Mouse (Mus musculus): ENCODE measurements around the gene Foxg1. TPM values are rescaled to one million over a fixed set of nuclear protein-coding genes. Genes with fewer than 3 reads are reported as not detected.

Gene Foxg1
- polyA plus RNA-seq, 1 experiment, result 3.7 TPM

DNA sequence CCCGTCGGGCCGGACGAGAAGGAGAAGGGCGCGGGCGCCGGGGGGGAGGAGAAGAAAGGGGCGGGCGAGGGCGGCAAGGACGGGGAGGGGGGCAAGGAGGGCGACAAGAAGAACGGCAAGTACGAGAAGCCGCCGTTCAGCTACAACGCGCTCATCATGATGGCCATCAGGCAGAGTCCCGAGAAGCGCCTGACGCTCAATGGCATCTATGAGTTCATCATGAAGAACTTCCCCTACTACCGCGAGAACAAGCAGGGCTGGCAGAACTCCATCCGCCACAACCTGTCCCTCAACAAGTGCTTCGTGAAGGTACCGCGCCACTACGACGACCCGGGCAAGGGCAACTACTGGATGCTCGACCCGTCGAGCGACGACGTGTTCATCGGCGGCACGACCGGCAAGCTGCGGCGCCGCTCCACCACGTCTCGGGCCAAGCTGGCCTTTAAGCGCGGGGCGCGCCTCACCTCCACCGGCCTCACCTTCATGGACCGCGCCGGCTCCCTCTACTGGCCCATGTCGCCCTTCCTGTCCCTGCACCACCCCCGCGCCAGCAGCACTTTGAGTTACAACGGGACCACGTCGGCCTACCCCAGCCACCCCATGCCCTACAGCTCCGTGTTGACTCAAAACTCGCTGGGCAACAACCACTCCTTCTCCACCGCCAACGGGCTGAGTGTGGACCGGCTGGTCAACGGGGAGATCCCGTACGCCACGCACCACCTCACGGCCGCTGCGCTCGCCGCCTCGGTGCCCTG is 2.6 kb downstream of the Foxg1 start, which contains the start of gene Gm43517:
Gene Gm43517 (plus strand): TSS at position 299 of the 755 bp plus-strand sequence.
- Histone ChIP-seq H3K4me1 (ENCODE audit: control insufficient read depth, insufficient read depth, low read length) (no peaks in the 10 kb centered on the region), H3K27ac (ENCODE audit: insufficient read depth, low read length) (peak within 1 kb of the TSS; percentile 61), H3K4me3 (ENCODE audit: insufficient read depth, low read length) (peak within 1 kb of the TSS; percentile 33)
- no peak for TF ChIP-seq POLR2A (IDR thresholded peaks at IDR 0.05; ENCODE audit: low read depth, low read length)

DNA sequence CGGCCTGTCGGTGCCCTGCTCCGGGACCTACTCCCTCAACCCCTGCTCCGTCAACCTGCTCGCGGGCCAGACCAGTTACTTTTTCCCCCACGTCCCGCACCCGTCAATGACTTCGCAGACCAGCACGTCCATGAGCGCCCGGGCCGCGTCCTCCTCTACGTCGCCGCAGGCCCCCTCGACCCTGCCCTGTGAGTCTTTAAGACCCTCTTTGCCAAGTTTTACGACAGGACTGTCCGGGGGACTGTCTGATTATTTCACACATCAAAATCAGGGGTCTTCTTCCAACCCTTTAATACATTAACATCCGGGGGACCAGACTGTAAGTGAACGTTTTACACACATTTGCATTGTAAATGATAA is 3.2 kb downstream of the Foxg1 start:
- TF ChIP-seq POLR2A (IDR thresholded peaks at IDR 0.05; ENCODE audit: low read depth, low read length), result no peak
- TF ChIP-seq CTCF (IDR thresholded peaks at IDR 0.05; ENCODE audit: borderline replicate concordance, insufficient read depth, low read length), result no peak
- Histone ChIP-seq H3K4me3 (ENCODE audit: insufficient read depth, low read length) (peak overlapping the region; percentile 29), H3K4me1 (ENCODE audit: control insufficient read depth, insufficient read depth, low read length) (no peaks in the 10 kb centered on the region), H3K27ac (ENCODE audit: insufficient read depth, low read length) (peak overlapping the region; percentile 12; the same call in 1 of the 2 replicates)

DNA sequence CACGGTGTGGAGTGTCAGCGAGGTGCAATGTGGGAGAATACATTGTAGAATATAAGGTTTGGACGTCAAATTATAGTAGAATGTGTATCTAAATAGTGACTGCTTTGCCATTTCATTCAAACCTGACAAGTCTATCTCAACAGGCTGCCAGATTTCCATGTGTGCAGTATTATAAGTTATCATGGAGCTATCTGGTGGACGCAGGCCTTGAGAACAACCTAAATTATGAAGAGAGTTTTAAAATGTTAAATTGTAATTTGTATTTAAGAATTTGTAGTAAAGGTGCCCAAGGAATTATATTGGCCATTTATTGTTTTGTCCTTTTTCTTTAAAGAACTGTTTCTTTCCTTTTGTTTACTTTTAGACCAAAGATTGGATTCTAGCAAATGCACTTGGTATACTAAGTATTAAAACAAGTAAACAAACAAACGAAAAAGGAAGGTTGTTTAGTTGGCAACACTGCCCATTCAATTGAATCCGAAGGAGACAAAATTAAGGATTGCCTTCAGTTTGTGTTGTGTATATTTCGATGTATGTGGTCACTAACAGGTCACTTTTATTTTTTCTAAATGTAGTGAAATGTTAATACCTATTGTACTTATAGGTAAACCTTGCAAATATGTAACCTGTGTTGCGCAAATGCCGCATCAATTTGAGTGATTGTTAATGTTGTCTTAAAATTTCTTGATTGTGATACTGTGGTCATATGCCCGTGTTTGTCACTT is 3.8 kb downstream of the Foxg1 start:
- TF ChIP-seq CTCF (IDR thresholded peaks at IDR 0.05; ENCODE audit: borderline replicate concordance, insufficient read depth, low read length) (no peak), POLR2A (IDR thresholded peaks at IDR 0.05; ENCODE audit: low read depth, low read length) (no peak)
- Histone ChIP-seq H3K4me1 (ENCODE audit: control insufficient read depth, insufficient read depth, low read length) (no peaks in the 10 kb centered on the region), H3K4me3 (ENCODE audit: insufficient read depth, low read length) (peak overlapping the region; percentile 29), H3K27ac (ENCODE audit: insufficient read depth, low read length) (no peak overlapping the region; the same call in 1 of the 2 replicates)

DNA sequence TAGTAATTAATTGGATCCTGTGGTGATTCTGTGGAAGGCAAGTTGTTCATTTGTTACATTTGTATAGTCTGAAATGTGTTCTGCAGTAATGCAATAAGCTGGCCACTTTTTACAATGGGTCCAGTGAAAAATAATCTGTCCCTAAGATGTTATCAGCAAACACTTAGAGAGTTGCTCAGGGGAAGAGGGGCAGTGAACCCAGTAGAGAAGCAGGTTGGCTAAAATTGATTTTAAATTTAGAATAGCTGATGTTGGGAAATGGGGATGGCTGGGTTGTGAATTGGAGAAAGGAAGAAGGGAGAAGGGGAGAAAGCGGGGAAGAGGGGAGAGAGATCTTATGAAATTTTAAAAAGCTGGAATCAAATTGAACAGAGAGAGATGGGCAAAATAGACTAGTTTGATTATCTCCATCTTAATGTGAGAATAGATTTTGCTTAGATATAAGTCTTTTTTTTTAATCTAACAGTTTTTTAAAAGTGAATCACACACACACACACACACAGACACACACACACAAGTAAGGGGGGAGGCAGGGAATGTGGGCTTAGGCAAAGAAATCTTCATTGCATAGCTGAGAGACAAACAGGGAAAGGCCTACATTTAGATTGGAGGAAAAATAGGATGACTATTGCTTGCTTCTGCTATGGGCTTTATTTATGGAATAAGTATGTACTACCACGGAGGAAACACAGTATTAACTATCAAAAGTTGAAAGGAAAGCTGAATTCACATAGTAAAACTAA is 5.6 kb downstream of the Foxg1 start:
- TF ChIP-seq POLR2A (IDR thresholded peaks at IDR 0.05; ENCODE audit: low read depth, low read length), result no peak
- TF ChIP-seq CTCF (IDR thresholded peaks at IDR 0.05; ENCODE audit: borderline replicate concordance, insufficient read depth, low read length), result no peak
- H3K4me1 ChIP-seq (ENCODE audit: control insufficient read depth, insufficient read depth, low read length), result no peaks in the 10 kb centered on the region

DNA sequence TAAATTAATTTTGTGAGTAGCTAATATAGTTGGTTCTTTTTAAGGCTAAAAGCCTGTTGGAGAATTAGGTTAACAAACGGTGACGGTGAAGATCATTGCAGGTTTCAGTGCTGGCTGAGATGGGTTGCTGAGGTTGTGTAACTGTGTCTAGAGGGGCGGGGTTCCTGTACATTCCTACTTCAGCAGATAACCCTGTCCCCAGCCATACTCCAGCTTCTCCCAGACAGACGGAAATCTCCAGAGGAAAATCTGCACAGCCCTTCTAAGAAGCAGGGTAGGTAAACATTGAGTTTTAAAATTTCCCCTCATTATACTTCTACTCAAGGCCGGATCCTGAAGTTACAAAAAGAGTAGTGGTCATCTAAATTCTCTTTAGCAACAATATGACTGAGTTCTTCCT is 7.2 kb downstream of the Foxg1 start:
- no peak for TF ChIP-seq POLR2A (IDR thresholded peaks at IDR 0.05; ENCODE audit: low read depth, low read length)
- H3K27ac ChIP-seq (ENCODE audit: insufficient read depth, low read length), result no peak overlapping the region
- no peak overlapping the region for H3K4me3 ChIP-seq (ENCODE audit: insufficient read depth, low read length)
- no peaks in the 10 kb centered on the region for H3K4me1 ChIP-seq (ENCODE audit: control insufficient read depth, insufficient read depth, low read length)

More for the DNA sequence above, 5.6 kb downstream of the Foxg1 start:
- H3K4me3 ChIP-seq (ENCODE audit: insufficient read depth, low read length), result peak overlapping the region; percentile 30
- H3K27ac ChIP-seq (ENCODE audit: insufficient read depth, low read length), result no peak overlapping the region

DNA sequence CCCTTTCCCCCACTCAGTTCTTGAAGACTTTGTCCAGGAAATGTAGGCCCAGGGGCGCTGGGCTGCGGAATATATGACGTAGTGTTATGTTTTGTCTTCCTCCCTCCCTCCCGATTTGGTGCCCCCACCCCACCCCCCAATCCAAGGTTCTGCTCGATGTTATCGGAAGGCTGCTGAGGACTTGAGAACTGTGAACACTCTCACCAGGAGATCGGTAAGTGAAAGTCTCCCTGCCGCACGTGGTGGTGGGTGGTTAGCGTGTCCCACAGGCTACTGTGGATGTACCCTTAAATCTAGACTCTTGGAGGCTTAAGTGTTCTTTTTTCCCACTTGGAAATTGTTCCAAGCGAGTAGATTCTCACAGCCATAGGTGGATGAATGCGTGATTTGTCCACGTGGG is 7.8 kb downstream of the Foxg1 start:
- no peaks in the 10 kb centered on the region for H3K4me1 ChIP-seq (ENCODE audit: control insufficient read depth, insufficient read depth, low read length)
- H3K4me3 ChIP-seq (ENCODE audit: insufficient read depth, low read length), result no peak overlapping the region
- H3K27ac ChIP-seq (ENCODE audit: insufficient read depth, low read length), result no peak overlapping the region
- no peak for TF ChIP-seq POLR2A (IDR thresholded peaks at IDR 0.05; ENCODE audit: low read depth, low read length)
- TF ChIP-seq CTCF (IDR thresholded peaks at IDR 0.05; ENCODE audit: borderline replicate concordance, insufficient read depth, low read length), result no peak

DNA sequence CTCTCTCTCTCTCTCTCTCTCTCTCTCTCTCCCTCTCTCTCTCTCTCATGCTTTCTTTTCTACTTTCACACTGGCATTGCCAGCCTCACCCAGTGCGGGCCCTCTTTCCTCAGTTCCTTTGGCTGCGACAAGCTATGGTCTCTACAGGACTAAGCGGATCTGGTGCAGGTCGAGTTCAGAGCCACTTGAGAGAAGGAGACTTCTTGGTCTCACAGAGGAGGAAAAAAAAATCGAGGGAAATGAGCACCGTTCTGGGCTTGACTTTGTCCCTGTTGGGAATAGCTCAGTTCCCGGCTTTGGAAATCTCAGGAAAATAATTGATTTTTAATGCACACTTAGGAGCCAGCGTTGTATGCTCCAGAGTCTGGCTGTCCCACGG is 8.5 kb downstream of the Foxg1 start:
- no peaks in the 10 kb centered on the region for H3K4me1 ChIP-seq (ENCODE audit: control insufficient read depth, insufficient read depth, low read length)
- peak overlapping the region; percentile 24 for H3K4me3 ChIP-seq (ENCODE audit: insufficient read depth, low read length)
- H3K27ac ChIP-seq (ENCODE audit: insufficient read depth, low read length), result no peak overlapping the region
- TF ChIP-seq POLR2A (IDR thresholded peaks at IDR 0.05; ENCODE audit: low read depth, low read length) (no peak), CTCF (IDR thresholded peaks at IDR 0.05; ENCODE audit: borderline replicate concordance, insufficient read depth, low read length) (no peak)

DNA sequence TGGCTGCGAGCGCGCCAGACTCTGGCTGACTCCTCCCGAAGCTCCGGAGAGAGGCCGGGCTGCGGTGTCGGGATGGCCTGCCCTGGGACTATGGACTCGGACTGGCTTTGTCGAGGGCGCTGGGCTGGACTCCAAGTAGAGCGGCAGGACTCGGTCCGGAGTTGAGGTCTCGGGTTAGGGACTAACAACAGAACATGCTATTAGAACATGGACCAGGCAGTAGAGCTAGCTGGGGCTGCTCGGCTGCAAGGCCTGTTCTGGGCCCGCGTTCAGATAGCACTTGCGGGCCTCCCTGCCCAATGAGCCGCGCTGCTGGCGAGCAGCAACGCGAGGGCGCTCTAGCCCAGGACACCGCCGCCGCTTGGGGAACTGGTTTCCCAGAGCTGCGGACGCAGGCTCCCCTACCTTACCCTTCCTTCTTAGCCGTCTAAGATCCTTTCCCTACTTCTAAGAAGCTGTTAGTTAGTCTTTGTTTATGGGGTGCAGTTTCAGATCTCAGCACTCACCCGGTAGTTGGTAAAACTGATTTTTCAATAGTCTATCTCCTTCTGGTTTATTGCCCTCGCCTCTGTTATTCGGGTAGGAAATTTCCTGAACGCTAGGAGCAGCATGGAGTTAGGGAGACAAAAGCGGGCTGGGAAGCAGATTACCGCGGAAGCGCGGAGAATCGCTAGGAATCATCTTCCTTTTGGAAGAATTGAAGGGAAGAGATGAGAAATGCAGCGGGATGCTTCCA is 9.0 kb downstream of the Foxg1 start:
- no peak overlapping the region for H3K27ac ChIP-seq (ENCODE audit: insufficient read depth, low read length)
- H3K4me3 ChIP-seq (ENCODE audit: insufficient read depth, low read length), result peak overlapping the region; percentile 24
- peak; percentile 76 for TF ChIP-seq CTCF (IDR thresholded peaks at IDR 0.05; ENCODE audit: borderline replicate concordance, insufficient read depth, low read length)
- no peak for TF ChIP-seq POLR2A (IDR thresholded peaks at IDR 0.05; ENCODE audit: low read depth, low read length)
- no peaks in the 10 kb centered on the region for H3K4me1 ChIP-seq (ENCODE audit: control insufficient read depth, insufficient read depth, low read length)

DNA sequence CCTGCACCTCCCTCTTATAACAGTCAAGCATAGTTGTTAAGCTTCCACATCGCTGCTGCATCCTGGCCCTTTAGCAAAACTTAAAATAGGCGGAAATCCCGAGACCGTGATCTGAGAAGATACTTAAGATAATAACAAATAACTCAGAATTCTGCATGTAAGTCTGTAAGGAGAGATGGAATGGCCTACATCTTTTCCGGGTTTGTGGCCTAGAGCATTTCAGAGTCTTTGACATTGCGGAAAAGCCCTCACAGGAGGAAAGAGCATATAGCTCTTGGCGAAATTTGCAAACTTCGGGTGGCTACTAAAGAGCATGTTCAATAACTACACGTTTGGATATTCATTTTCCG is 9.6 kb downstream of the Foxg1 start:
- TF ChIP-seq POLR2A (IDR thresholded peaks at IDR 0.05; ENCODE audit: low read depth, low read length) (no peak), CTCF (IDR thresholded peaks at IDR 0.05; ENCODE audit: borderline replicate concordance, insufficient read depth, low read length) (no peak)
- Histone ChIP-seq H3K4me1 (ENCODE audit: control insufficient read depth, insufficient read depth, low read length) (no peaks in the 10 kb centered on the region), H3K27ac (ENCODE audit: insufficient read depth, low read length) (no peak overlapping the region), H3K4me3 (ENCODE audit: insufficient read depth, low read length) (peak overlapping the region; percentile 24)
